Mouse (Mus musculus): ENCODE results near the gene Cul4a.

DNA sequence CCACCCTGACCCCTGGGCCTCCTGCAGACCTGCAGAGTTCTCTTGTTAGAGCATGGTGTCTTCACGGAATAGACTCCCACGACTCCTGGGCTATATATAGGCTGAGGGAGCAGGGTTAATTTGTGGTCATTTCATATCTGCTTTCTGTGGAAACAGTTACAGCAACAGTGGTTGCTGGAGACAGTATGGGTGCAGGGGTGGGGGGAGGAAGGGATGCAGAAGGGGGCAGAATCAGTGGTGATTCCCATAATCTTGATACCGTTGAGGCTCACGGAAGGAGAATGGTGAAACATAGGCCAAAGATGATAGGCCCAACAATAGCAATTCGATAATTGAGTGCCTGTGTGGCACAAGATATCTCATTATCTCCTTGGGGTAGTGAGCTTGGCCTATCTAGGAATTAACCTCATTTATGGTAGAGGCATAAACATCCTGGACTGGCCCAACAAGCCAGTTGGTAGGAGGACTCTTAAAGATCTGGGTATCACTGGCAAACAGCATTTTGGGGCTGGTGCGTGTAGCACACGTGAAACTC lies 17.5 kb downstream of the Cul4a start:
- no peak for TF ChIP-seq POLR2A (IDR thresholded peaks at IDR 0.05; ENCODE audit: low read depth, low read length)
- no peak for TF ChIP-seq CTCF (conservative IDR thresholded peaks at IDR 0.05; ENCODE audit: insufficient read depth, insufficient read length, low read depth, low read length)
